Mouse (Mus musculus) lung, adult 2 months (tissue): ENCODE measurements around the gene Calr3.

Experiments used
- CTCF ChIP-seq: fragments of 200-500 bp; IDR thresholded peaks from 2 replicates; pipeline ENCODE4 v1.5.1; 2011; ENCODE audit warnings: mild to moderate bottlenecking, low read length, control low read depth; ENCODE audit not compliant: insufficient read depth
- POLR2A ChIP-seq: fragments of 200-500 bp; IDR thresholded peaks from 2 replicates; pipeline ENCODE4 v1.6.1; 2011; ENCODE audit warnings: low read depth, mild to moderate bottlenecking, control low read depth, low read length, borderline replicate concordance; ENCODE audit errors: extremely low read depth

DNA sequence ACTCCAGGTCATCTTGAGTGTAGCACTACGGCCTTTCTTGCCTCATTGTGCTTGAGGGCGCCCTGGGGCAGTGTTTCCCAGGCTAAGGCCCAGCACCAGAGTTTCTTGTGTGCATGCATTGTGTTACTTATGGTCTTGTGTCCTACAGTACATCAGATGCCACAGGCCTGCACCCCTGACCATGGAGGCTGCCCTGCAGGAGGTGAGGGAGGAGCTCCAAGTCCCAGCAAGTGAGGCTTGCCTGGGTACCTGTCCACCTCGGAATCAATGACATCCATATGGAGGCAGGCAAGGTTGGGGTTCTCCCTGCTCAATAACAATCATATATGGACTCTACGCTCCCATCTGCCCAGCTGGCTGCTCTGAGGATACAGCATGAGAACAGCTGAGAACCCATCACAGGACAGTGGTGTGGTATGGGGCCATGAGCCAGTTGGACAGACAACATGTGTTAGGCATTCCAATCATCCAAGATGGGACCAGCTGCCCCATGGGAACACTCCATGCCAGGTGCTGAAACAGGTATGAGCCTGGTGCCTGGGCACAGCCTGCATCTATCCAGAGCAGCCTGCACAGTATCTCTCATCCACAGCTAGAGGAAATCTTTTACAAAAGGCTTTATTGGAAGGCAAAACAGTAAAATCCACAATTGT is 16.3 kb upstream of the Calr3 start:
- TF ChIP-seq CTCF (no peak), POLR2A (no peak)
